Mouse (Mus musculus): ENCODE data around the gene Cul1.

DNA sequence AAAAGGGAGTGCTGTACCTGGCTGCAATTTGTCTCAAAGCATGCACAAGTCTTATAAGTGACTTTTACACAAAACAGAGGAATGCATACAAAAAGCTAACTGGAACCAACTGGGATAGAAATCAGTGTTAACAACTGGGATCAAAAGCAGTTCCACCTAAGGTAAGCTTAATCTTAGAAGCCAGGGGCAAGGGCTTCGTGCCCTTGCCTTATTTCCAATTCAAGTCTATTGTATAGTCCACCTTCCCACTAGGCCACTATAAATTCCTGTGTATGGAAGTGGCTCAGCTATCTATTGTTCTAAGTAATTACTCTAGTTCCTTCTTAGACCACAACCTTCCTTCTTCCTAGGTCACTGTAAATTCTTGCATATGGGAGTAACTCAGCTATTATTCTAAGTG, 27.1 kb upstream of the Cul1 start:
- TF ChIP-seq GATA1 (IDR thresholded peaks at IDR 0.05; ENCODE audit: low read length) (no peak), TAL1 (IDR thresholded peaks at IDR 0.05; ENCODE audit: low read length) (no peak)
